8 mouse cellular contexts compared by ENCODE assay signal in genomic region chr9:70842300-70842941, GRCm38 (mm10).
DNase-seq lines count a peak whose midpoint lies in the region; ATAC-seq lines count a peak whose summit lies in the region.

No protein-coding gene starts in this region.

- peak; percentile 9 to 28 for DNase-seq in adrenal gland, postnatal 36 days
- DNase-seq in adrenal gland, adult 18-20 months (ENCODE audit: low spot score in 2 of 2), result no peak
- peak; percentile 8 for DNase-seq in adipocyte (ENCODE audit: low spot score)
- peak; percentile 57 for DNase-seq in lung, postnatal 25 days (ENCODE audit: low spot score)
- no peak for DNase-seq in spleen, adult 12 weeks (ENCODE audit: low spot score)
- DNase-seq in right cerebral cortex, postnatal 10 days (ENCODE audit: low spot score in 2 of 2), result no peak
- no peak for DNase-seq in thymus, postnatal 10 days (ENCODE audit: low spot score in 2 of 2)

- no peak overlapping the region for H3K4me2 ChIP-seq in intestine, embryonic 15.5 days (replicated peaks)

- H3K27ac ChIP-seq in intestine, embryonic 15.5 days, result 0 out of 2 replicates have a peak overlapping the region, but pooled peaks have one; percentile 82

- H3K36me3 ChIP-seq in intestine, embryonic 15.5 days, result no peaks in the 10 kb centered on the region

- H3K9ac ChIP-seq in intestine, embryonic 15.5 days, result no peak overlapping the region

- H3K4me3 ChIP-seq in intestine, embryonic 15.5 days (replicated peaks), result no peak overlapping the region

- ATAC-seq in intestine, embryonic 15.5 days, result no peak

- peaks cover 17% of the 10 kb centered on the region for H3K4me1 ChIP-seq in intestine, embryonic 15.5 days (replicated peaks)

- H3K27me3 ChIP-seq in intestine, embryonic 15.5 days (replicated peaks), result no peaks in the 10 kb centered on the region

- WGBS in intestine, embryonic 15.5 days, result 50% methylated on average over 5 of the region's 6 CpGs

- H3K9me3 ChIP-seq in intestine, embryonic 15.5 days, result no peaks in the 10 kb centered on the region

Comparison
In these comparisons a context has a peak if more than half of its experiments do, and no peak if none do; other contexts are left out.
1. DNase-seq: peak in adrenal gland, postnatal 36 days (2 of 2), adipocyte (single experiment) and lung, postnatal 25 days (single experiment); none in adrenal gland, adult 18-20 months (0 of 2), spleen, adult 12 weeks (single experiment), right cerebral cortex, postnatal 10 days (0 of 2) and thymus, postnatal 10 days (0 of 2).